Mouse (Mus musculus) brown adipose tissue, adult 24 weeks (tissue): Measurements from ENCODE around the gene Olfr384. TPM values are rescaled to one million over a fixed set of nuclear protein-coding genes. Genes with fewer than 3 reads are reported as not detected.
"Not testable (repeated sequence)": the region's sequence is repeated elsewhere in the genome, so short reads cannot be mapped to it uniquely, and the experiment has no call there.

Source experiments
- H3K27ac ChIP-seq: fragments of 200-500 bp; replicated peaks from 2 replicates; pipeline ENCODE4 v1.5.1; 2012; ENCODE audit warnings: low read depth, mild to moderate bottlenecking, low read length
- H3K4me1 ChIP-seq: fragments of 200-500 bp; 2 replicates; pipeline ENCODE4 v1.6.1; 2012; ENCODE audit warnings: low read length, mixed read lengths; ENCODE audit not compliant: control insufficient read depth, insufficient read depth, insufficient read length
- H3K4me3 ChIP-seq: fragments of 200-500 bp; 2 replicates; pipeline ENCODE4 v1.5.1; 2012; ENCODE audit warnings: low read depth, mild to moderate bottlenecking, low read length, moderate library complexity; ENCODE audit not compliant: insufficient read depth
- polyA plus RNA-seq: library from polyadenylated mRNA; stranded (reverse); fragments of >200 nt; gene quantifications from 2 replicates; pipeline ENCODE4 v1.2.4, GENCODE M21; 2012; ENCODE audit not compliant: missing spikeins, insufficient read depth, insufficient read length

The Olfr384 gene
- polyA plus RNA-seq, result not detected in 2 replicates

DNA sequence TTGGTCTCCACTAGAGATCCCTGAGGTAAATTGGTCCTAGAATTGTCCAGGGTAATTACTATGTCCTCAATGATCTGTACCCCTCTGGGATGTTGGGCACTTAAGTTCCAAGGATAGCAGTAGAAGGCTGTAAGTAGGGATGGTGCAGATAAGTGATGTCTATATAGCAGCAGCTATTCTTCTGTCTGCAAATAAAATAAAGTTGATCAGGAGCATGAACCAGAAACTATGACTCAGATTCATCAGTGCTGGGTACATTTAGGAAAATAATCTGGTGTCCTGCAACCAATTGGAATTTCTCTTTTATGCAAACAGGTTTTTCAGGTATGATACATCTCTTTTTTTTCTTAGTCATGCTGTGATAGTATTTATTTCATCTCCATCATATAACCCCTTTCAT lies at the start of gene Olfr384:
TSS of gene Olfr384 (plus strand) at position 301 of the 400 bp plus-strand sequence.
- Histone ChIP-seq H3K4me1 (no peaks in the 10 kb centered on the region), H3K27ac (no peak within 1 kb of the TSS), H3K4me3 (no peak within 1 kb of the TSS)

DNA sequence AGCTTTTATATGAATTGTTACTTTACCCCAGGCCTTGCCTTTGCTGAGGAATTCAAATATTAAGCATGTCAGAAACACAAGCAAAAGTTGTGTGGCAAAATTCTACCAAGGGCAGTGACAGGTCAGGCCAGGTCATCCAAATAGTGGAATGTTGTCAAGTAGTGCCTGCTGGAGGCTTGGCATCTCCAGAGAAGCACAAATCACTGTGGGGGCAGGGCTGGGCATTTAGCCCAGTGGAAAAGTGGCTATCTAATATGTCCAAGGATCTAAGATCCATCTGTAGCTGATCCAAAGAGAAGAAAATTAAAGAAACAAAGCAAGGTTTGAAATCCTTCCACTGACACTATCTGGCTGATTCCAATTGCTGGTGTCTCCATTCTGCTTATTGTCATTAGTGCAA lies 18.5 kb upstream of the Olfr384 start:
- Histone ChIP-seq H3K27ac (no peak overlapping the region), H3K4me3 (no peak overlapping the region), H3K4me1 (no peaks in the 10 kb centered on the region)

DNA sequence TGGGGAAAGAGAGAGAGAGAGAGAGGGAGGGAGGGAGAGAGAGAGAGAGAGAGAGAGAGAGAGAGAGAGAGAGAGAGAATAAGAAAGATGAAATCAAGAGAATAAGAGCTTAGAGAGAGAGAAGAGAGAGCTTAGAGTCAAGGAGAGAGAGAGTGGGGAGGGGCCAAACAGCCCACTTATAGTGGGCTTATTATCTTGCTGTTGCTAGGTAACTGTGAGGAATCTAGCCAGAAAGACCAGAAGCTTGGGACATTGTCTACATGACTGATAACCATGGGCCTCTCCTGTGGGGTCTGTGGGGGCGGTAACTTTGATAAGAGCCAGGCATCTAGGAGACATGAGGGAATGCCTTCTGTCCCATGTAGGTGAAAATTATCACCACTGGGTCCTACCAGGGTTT lies 15.2 kb upstream of the Olfr384 start:
- H3K27ac ChIP-seq, H3K4me1 ChIP-seq, H3K4me3 ChIP-seq: not testable (repeated sequence)

DNA sequence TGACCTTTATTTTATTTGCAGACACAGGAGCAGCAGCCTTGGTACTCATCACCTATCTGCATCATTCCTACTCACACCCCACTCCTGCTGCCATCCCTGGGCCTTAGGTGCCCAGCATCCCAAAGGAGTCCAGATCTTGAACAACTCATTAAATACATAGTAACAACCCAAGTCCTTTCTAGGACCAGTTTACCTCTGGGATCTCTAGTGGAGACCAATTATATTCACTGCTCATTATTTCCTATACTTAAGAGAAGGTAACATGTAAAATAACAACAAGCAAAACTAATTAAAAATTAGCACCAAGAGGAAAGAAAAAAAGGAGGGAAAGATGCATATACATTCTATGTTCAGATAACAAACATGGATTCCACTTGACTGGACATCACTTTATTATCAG lies 5.5 kb upstream of the Olfr384 start, which contains the start of gene Olfr385:
TSS of gene Olfr385 (minus strand) at position 101 of the 400 bp plus-strand sequence.
- H3K27ac ChIP-seq, result no peak within 1 kb of the TSS
- H3K4me1 ChIP-seq, result no peaks in the 10 kb centered on the region
- no peak within 1 kb of the TSS for H3K4me3 ChIP-seq

Other genes with a start within 250 kb of the Olfr384 start
- not detected in 2 replicates for gene Olfr20, start 247.8 kb upstream of the Olfr384 start, polyA plus RNA-seq
- gene Olfr376, start 227.3 kb upstream of the Olfr384 start, polyA plus RNA-seq, result not detected in 2 replicates
- gene Olfr1, start 199.0 kb upstream of the Olfr384 start, polyA plus RNA-seq, result not detected in 2 replicates
- gene Olfr378, start 170.1 kb upstream of the Olfr384 start, polyA plus RNA-seq, result not detected in 2 replicates
- not detected in 2 replicates for gene Olfr380, start 141.1 kb upstream of the Olfr384 start, polyA plus RNA-seq
- gene Olfr381, start 107.0 kb upstream of the Olfr384 start, polyA plus RNA-seq, result not detected in 2 replicates
- not detected in 2 replicates for gene Olfr382, start 81.4 kb upstream of the Olfr384 start, polyA plus RNA-seq
- not detected in 2 replicates for gene Olfr385, start 5.6 kb upstream of the Olfr384 start, polyA plus RNA-seq
- not detected in 2 replicates for gene Zfp735, start 90.2 kb downstream of the Olfr384 start, polyA plus RNA-seq
- not detected in 2 replicates for gene Olfr389, start 182.1 kb downstream of the Olfr384 start, polyA plus RNA-seq
- gene Olfr390, start 184.4 kb downstream of the Olfr384 start, polyA plus RNA-seq, result not detected in 2 replicates
- not detected in 2 replicates for gene Olfr391-ps, start 204.5 kb downstream of the Olfr384 start, polyA plus RNA-seq
- gene Olfr392, start 218.5 kb downstream of the Olfr384 start, polyA plus RNA-seq, result not detected in 2 replicates